In the genomic region with DNA sequence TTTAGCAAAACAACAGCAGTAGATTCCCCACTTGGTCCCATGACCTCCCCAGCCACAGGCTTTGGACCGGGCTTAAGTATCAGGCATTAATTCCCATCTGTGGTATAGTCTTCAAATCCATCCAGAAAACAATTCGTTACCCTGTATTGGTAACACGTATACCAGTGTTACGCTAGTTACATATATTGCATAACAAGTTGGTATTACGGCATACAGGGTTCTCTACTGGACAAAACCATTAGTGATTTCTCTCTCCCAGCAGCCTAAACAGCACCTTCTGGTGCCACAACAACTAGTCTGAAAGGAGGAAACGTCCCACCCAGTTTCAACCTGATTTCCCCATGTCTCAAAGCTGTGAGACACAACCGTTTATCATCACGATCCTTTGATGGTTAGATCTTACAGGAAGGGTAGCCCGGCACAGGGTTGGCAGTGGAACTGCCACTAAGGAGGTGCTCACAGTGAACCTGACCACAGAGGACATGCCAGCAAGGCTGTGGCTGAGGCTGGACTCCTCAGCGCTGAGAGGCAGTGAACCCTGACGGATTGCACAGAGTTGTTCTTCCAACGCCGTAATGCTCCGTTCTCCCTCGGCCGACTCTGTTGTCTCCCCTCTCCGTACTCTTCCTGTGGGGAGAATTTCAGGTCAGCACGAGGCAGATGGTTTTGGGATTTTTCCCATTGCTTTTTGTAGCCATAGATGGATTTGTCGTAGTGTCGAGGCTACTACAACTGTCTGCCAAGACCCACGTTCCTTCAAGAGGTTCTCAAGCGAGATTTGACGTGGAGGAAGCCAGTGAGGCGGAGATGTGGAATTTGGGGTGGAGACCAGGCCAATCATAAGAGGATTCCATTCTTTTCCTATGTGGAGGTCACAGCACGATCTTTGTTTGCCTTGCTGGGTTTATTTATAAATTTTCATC, we compare ENCODE assay signal across 11 mouse cellular contexts. TPM values are rescaled to one million over a fixed set of nuclear protein-coding genes. Genes with fewer than 3 reads are reported as not detected.
DNase-seq lines count a peak whose midpoint lies in the region; ATAC-seq and TF ChIP-seq lines count a peak whose summit lies in the region.
"Had no signal": no experiment of that assay in that cellular context is flagged by ENCODE, and none has a peak within 500 bp of the region (broad histone marks: within the 10 kb centered on the region; RNA-seq: fewer than 3 reads in every experiment).

No protein-coding gene starts in this region.

- H3K4me1 ChIP-seq in bone marrow, adult 2 months (ENCODE audit: control insufficient read depth, insufficient read depth, low read length): peaks cover 2% of the 10 kb centered on the region
- H3K4me1 ChIP-seq in kidney, embryonic 15.5 days: peaks cover 22% of the 10 kb centered on the region

- peak; percentile 66 for ATAC-seq in kidney, embryonic 15.5 days (replicated peaks; ENCODE audit: low FRiP score)
- no peak for ATAC-seq in cerebellum, adult (ENCODE audit: insufficient number of reproducible peaks, low FRiP score, low TSS enrichment)
- ATAC-seq: inflammation-experienced regulatory T-cells, adult 6 months had no signal

- H3K27ac ChIP-seq in bone marrow, adult 2 months (ENCODE audit: control insufficient read depth, insufficient read depth, low read depth, low read length, poor library complexity): peak overlapping the region; percentile 13; the same call in 1 of the 2 replicates
- H3K27ac ChIP-seq in kidney, embryonic 15.5 days: peak overlapping the region; percentile 11

- no peaks in the 10 kb centered on the region for H3K36me3 ChIP-seq in kidney, embryonic 15.5 days

- WGBS in bone marrow, adult 2 months: 66% methylated on average over 25 of the region's 25 CpGs
- 57% methylated on average over 25 of the region's 25 CpGs for WGBS in kidney, embryonic 15.5 days

- TF ChIP-seq POLR2A in bone marrow, adult 2 months (IDR thresholded peaks at IDR 0.05; ENCODE audit: borderline replicate concordance, control insufficient read depth, low read depth, low read length): no peak

- H3K9ac ChIP-seq in kidney, embryonic 15.5 days: no peak overlapping the region

- H3K27me3 ChIP-seq in kidney, embryonic 15.5 days: no peaks in the 10 kb centered on the region

- DNase-seq in 416B (ENCODE audit: low read depth): peak; percentile 22
- DNase-seq in lung, postnatal 36 days: peak; percentile 39
- DNase-seq in embryo, embryonic 10.5 days (ENCODE audit: low spot score): no peak
- DNase-seq in natural killer cell, adult 2 months (ENCODE audit: low spot score in 2 of 2): no peak
- DNase-seq in c-Kit-positive CD71-positive TER-119-positive erythroid progenitor cells, embryonic 14.5 days (ENCODE audit: low spot score): no peak
- DNase-seq: adrenal gland, adult 2 months; cerebellum, adult 2 months had no signal

- H3K9me3 ChIP-seq in kidney, embryonic 15.5 days (replicated peaks): no peaks in the 10 kb centered on the region

- H3K4me2 ChIP-seq in kidney, embryonic 15.5 days: peak overlapping the region; percentile 27

- TF ChIP-seq CTCF in bone marrow, adult 2 months (IDR thresholded peaks at IDR 0.05; ENCODE audit: control insufficient read depth, insufficient read depth, low read length): no peak

- H3K4me3 ChIP-seq in bone marrow, adult 2 months (replicated peaks; ENCODE audit: control insufficient read depth, low read depth, low read length): no peak overlapping the region
- no peak overlapping the region for H3K4me3 ChIP-seq in kidney, embryonic 15.5 days (replicated peaks)

RNA-seq across cellular contexts. Expression of gene Mtif3, which starts 10.5 kb away (rescaled TPM):
- 4.3 and 12.3 TPM in 2 replicates for polyA plus RNA-seq in bone marrow, adult 2 months (2011; ENCODE audit: insufficient read depth, insufficient read length, low replicate concordance, missing spikeins)
- 24.8 and 25.0 TPM in 2 replicates for polyA plus RNA-seq in kidney, embryonic 15.5 days (2015; fragmentation: Nextera tagmentation; extraction: Ambion mirVana)

RNA-seq across cellular contexts. Expression of gene Gtf3a, which starts 25.7 kb away (rescaled TPM):
- polyA plus RNA-seq in bone marrow, adult 2 months (2011; ENCODE audit: insufficient read depth, insufficient read length, low replicate concordance, missing spikeins): 11.9 and 19.4 TPM in 2 replicates
- 120 and 125 TPM in 2 replicates for polyA plus RNA-seq in kidney, embryonic 15.5 days (2015; fragmentation: Nextera tagmentation; extraction: Ambion mirVana)

Comparison
In these comparisons a context has a peak if more than half of its experiments do, and no peak if none do; other contexts are left out.
1. DNase-seq: peak in 416B (single experiment) and lung, postnatal 36 days (single experiment); none in embryo, embryonic 10.5 days (single experiment), natural killer cell, adult 2 months (0 of 2) and c-Kit-positive CD71-positive TER-119-positive erythroid progenitor cells, embryonic 14.5 days (single experiment).